Mouse (Mus musculus) adrenal gland, postnatal 14 days (tissue): ENCODE results near the gene Evi2b. TPM values are rescaled to one million over a fixed set of nuclear protein-coding genes. Genes with fewer than 3 reads are reported as not detected.

ENCODE experiments used
- DNase-seq: peaks from one replicate; pipeline ENCODE4 v3.0.0; 2021; ENCODE audit warnings: mixed read lengths
- total RNA-seq: library from RNA; stranded (reverse); gene quantifications from 2 replicates; pipeline ENCODE4 v1.2.3, GENCODE M21; 2021

Gene Evi2b
- total RNA-seq, 1 experiment from 2014 or later: 1.0 TPM

DNA sequence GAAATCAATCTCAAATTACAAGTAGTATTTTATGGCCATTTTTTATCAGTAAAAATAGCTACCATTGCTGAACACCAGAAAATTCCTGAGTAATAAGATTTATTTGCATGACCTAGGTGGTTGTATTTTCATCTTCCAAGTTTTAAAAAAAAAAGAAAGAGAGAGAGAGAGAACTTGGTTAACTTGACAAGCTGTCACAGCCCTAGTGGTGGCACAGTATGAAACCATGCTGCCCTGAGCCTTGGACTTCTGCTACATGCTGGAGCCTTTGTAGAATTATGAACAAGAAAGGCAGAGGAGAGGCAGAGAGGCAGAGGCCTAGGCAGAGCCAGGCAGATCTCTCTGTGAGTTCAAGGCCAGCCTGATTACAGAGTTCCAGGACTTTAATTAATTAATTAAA lies 1.6 kb downstream of the Evi2b start:
- DNase-seq: no peak

DNA sequence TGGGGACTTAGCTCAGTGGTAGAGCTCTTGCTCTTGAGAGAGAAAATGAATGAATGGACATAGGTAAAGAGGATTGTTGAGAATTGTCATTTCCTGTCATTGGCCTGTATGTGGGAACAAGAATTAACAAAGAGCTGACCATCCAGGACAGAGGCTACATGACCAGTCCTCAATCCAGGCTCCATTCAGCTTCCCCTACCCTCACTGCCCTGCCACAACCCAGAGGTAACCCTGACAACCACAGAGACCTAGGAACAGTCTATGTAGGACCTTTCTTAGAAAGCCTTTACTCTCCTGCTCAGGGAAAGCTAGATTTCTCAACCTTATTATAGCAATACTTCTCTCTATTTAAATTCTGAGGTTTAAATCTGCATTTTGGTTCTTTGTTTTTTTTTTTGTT lies 2.8 kb downstream of the Evi2b start:
- DNase-seq: no peak

DNA sequence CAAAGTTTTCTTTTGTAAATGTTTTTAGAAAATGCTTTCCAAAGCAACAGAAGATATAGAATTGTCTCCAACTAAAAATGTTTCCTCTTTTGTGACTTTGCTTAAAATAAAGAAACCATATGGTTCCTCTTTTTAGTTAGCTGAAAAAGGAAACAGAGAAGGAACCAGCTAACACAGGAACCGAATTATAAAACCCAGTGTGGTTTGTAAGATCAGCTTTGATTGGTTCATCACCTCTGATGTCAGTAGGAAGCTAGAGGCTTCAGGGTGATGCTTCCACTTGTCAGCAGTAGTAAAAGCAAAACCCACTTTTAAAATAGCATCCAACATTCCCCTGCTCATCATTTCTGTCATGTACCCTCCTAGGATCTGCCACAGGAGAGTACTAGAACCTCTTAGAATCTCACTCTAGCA lies 3.7 kb downstream of the Evi2b start:
- no peak for DNase-seq

DNA sequence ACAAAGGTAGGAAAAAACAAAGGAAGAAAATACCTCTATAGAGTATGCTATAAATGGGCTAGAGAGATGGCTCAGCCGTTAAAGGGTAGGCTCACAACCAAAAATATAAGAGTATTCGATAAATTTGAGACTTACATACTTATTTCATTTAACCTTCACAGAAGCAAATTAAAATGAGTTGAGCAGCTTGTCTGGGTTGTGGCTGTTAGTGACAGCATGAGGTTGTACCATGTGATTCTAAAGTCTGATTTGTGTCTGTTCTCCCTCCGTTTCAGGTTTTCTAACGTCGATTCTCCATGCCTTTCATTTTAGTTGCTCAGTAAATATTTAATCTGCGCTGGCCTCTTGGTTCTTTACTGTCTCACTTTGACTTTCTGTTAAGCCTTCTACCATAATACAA lies 4.3 kb downstream of the Evi2b start:
- DNase-seq: no peak

DNA sequence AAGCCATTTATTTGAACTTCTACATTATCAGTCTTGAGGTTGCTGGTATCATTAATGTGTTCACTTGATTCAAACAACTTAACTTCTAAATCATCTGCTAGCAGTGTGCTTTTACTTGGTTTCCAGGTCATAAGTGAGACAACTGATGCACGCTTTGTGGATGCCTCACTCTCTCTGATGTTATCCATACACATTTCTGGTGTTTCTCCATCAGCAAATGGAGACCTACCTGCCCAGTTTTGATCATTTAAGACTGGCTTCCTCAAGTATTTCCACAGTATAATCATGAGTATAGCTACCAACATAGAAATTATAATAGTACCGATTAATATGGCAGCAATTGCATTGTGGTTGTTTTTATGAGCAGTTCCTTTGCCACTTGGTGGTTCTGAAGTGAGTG lies 7.8 kb downstream of the Evi2b start:
- DNase-seq: no peak

DNA sequence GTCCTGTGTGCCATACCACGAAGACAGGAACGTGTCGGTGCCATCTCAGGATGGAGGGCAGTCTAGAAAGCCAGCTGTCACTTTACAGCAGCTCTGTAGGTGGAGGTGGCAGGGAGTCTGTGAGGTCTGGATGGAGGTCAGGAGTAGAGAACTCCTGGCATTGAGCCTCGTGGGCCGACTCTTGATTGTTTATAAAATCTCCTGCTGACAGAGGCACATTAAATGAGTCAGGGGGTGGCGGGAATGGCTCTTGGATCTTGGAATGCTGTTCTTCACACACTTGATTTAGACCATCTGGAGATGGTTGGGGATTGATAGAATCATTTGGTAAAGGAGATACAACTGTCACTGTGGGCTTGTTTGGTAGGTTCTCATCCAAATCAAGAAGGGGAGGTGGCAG lies 8.2 kb downstream of the Evi2b start:
- no peak for DNase-seq

DNA sequence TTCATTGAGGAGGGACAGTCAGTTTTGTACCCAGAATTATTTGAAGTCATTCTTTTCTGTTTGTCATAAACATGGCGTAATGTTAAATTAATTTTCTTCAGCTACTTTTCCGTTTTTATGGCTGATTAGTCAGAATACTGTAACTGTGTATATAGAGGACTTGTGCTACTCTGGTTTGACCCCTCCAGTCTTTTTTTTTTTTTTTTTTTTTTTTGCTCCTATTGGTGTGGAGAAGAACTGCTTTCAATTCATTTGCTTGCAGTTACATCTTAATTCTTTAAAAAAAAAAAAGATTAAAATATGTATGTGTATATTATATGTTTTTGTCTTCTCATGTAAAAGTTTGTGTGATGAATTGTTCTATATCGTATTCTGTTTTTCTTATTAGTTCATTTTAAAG lies 11.6 kb downstream of the Evi2b start:
- DNase-seq: no peak

DNA sequence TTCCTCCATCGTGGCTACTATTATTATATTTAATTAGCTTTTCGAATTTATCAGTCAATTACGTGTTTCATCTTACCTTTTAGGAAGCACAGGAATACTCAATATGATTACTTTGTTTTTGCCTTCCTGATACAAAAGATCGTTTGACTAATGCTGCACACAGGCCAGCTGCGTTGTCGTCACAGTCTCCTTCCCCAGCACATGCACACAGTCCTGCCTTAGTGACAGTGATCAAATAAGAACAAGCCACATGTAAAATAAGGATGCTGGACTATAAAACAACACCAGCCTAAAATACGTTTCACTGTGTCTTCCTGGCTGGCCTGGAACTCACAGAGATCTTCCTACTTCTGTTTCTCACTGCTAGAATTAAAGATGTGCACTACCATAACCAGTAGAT lies 19.1 kb downstream of the Evi2b start:
- no peak for DNase-seq

GRCm38 (mm10) chr11:79503845-79504244 lies 19.7 kb downstream of the Evi2b start, which contains the start of gene Omg:
Gene Omg, minus strand, starts transcription at chr11:79504084.
- peak; percentile 16 for DNase-seq

- DNase-seq: no peak
These were observed 20.6 kb downstream of the Evi2b start for GRCm38 (mm10) chr11:79502917-79503316.

DNA sequence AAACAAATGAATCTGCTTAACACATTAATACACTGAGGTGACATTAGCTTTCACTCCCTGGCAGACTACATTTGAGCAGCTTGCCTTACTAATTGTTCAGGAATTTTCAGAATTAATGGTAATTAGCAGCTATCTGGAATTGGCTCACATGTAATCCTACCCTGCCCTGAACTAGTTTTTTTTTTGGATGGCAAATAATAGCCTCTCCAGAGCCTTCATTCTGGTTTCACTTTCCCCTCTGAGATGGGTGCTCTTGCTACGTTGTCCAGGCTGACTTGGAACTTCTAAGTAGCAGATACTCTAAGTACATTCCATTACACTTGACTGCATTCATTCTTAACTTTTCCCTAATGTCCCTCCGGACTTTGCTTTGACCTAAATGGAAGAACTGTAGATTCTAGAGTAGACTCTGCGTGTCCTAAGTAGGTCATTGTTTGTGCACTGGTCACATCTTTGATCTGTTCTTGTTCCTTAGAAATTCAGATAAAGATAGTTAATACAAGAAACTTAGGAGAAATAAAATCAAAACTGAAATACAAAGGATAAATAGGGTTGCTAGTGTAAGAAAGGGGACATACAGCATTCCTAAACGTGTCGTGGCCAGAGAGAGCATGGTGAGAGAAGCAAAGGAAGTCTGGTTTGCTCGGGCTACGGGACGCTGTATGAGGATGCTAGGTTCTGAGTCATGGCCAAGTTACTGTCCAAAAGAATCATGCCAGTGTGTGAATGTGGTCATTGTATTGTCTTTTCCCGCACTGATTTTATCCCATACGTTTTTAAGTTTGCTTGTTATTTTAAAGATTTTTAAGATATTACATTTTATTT lies 28.4 kb downstream of the Evi2b start:
- no peak for DNase-seq

- DNase-seq: no peak
These were observed 38.8 kb downstream of the Evi2b start for GRCm38 (mm10) chr11:79484721-79485120.

- no peak for DNase-seq
These were observed 39.6 kb downstream of the Evi2b start for GRCm38 (mm10) chr11:79483876-79484528.

DNA sequence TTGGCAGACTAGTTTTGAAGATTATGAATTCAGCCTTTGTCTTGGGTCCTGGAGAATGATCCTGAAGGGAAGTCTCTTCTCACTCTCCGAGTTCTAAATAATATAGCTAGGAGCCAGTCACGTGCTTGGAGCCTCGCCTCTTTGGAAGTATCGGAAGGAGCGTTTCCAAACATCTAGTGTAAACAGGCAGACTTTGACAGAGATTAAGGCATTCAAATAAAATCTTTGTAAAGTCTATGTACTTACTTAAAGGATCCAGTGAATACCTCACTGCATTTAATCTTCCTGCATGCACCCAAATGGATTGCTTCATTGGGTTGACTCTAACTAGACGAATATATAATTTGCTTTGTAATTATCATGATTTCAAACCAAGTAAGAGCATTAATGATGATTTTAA lies 40.2 kb downstream of the Evi2b start:
- no peak for DNase-seq

- DNase-seq: no peak
These were observed 55.5 kb downstream of the Evi2b start for GRCm38 (mm10) chr11:79468097-79468496.

Other genes starting within 250 kb of the Evi2b start
- gene Gm9964, start 226.9 kb downstream of the Evi2b start, total RNA-seq: not detected in 2 replicates
- gene Nf1, start 184.1 kb downstream of the Evi2b start, total RNA-seq: 58.9 and 62.3 TPM in 2 replicates
- 5.9 and 6.0 TPM in 2 replicates for gene Omg, start 19.7 kb downstream of the Evi2b start, total RNA-seq
- 0.90 TPM in 1 of 2 replicates, not detected in the other for gene Evi2, start 6.8 kb upstream of the Evi2b start, total RNA-seq
- 2.1 and 2.5 TPM in 2 replicates for gene Evi2a, start 6.8 kb upstream of the Evi2b start, total RNA-seq
- 3.3 and 3.8 TPM in 2 replicates for gene Rab11fip4, start 67.5 kb upstream of the Evi2b start, total RNA-seq